Mouse (Mus musculus): ENCODE measurements around the gene Dtl.

DNA sequence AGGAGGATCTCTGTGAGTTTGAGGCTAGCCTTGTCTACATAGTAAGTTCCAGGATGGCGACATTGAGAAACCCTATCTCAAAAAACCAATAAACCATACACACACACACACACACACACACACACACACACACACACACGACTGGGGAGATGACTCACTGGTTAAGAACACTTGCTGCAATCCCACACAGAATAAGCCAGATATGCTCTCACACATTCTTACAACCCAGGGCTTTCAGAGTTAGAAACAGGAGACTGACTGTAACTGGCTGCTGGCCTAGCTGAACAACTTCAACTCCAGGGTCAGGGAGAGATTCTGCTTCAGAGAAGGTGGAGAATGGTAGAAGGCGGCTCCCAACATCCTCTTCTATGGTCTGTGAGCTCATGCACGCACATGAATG, 62.1 kb downstream of the Dtl start:
- TF ChIP-seq CTCF (IDR thresholded peaks at IDR 0.05; ENCODE audit: borderline replicate concordance, extremely low read depth, insufficient read depth, insufficient read length), result no peak
- no peak for TF ChIP-seq POLR2A (IDR thresholded peaks at IDR 0.05; ENCODE audit: borderline replicate concordance, extremely low read depth, insufficient read depth, insufficient read length, poor library complexity, severe bottlenecking)

Data from brain, embryonic 14.5 days (tissue).